Mouse (Mus musculus): ENCODE results near the gene Atp7b. TPM values are rescaled to one million over a fixed set of nuclear protein-coding genes. Genes with fewer than 3 reads are reported as not detected.

The Atp7b gene
- total RNA-seq, 2 experiments from 2014 or later: 0.02 TPM; not detected in 1

Other genes with a start within 250 kb of the Atp7b start
- gene Defb50, start 236.8 kb downstream of the Atp7b start, total RNA-seq (2021): not detected
- gene Defb2, start 220.4 kb downstream of the Atp7b start, total RNA-seq (2021): not detected
- gene Defb10, start 201.4 kb downstream of the Atp7b start, total RNA-seq (2021): not detected
- gene Defb9, start 174.9 kb downstream of the Atp7b start, total RNA-seq (2021): not detected
- gene Defb11, start 153.9 kb downstream of the Atp7b start, total RNA-seq (2021): not detected
- not detected for gene Defb15, start 127.6 kb downstream of the Atp7b start, total RNA-seq (2021)
- gene Defb35, start 122.0 kb downstream of the Atp7b start, total RNA-seq (2021): not detected
- gene Defb13, start 113.5 kb downstream of the Atp7b start, total RNA-seq (2021): not detected
- not detected for gene Fam90a1a, start 101.6 kb downstream of the Atp7b start, total RNA-seq (2021)
- gene Ccdc70, start 90.5 kb downstream of the Atp7b start, total RNA-seq (2021): not detected
- gene Alg11, start 416 bp upstream of the Atp7b start, total RNA-seq (2021): 1 to 10 TPM; 6.2 to 7.6 TPM
- 1 to 10 TPM in 1 of 2 experiments, under 1 TPM in 1; 0.46 to 1.2 TPM for gene Nek5, start 64.7 kb upstream of the Atp7b start, total RNA-seq (2021)
- 1 to 10 TPM; 2.1 to 3.2 TPM for gene Nek3, start 106.1 kb upstream of the Atp7b start, total RNA-seq (2021)
- under 1 TPM; 0.21 to 0.23 TPM for gene Ckap2, start 125.5 kb upstream of the Atp7b start, total RNA-seq (2021)
- 10 to 100 TPM; 25.5 to 26.3 TPM for gene Vps36, start 132.5 kb upstream of the Atp7b start, total RNA-seq (2021)
- gene Thsd1, start 167.0 kb upstream of the Atp7b start, total RNA-seq (2021): 1 to 10 TPM in 1 of 2 experiments, under 1 TPM in 1; 0.89 to 1.3 TPM
- gene Tpte, start 223.1 kb upstream of the Atp7b start, total RNA-seq (2021): not detected